Mouse (Mus musculus) thymus, postnatal 10 days (tissue): Measurements from ENCODE around the gene Pdlim4.

Experiments
- DNase-seq, 2 experiments: peaks; one replicate each; pipeline ENCODE4 v3.0.0; 2021; ENCODE audit warnings: low spot score in 2 of 2

The Pdlim4 gene

DNA sequence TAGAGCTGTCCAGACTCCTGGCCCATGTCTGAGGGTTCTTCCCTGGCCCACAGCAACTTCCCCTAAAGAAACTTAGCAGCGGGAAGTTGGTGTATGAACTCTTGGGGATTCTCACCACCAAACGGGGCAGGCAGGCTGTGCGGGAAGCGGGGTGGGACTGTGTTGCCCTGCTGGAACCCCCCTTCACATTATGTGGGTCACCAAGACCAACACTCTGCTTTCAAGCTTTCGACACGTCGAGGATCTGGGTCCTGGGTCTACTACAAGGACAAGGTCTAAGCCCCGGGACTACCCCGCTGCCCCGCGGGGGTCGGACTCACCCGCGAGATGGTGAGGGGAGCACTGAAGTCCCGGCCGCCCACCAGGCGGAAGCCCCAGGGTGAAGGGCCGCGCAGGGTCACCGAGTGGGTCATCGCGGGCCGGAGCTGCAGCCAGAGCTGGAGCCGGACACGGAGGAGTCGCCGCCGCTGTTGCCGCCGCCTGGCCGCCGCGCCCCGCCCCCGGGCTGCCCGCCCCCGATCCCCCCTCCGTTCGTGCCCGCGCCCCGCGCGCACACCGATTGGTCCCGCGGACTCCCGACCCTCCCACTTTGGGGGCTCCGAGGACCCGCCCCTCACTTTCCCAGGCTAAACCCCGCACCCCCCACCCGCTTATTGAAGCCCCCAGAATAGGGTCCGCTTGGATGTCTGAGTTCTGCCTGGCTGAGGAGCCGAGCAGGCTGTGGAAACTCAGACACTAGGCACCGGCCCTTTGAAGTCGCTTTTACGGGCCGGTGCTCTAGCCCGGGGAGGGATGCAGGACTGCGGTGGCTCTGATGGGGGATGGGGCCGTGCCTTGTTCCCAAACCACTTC, at the start of gene Pdlim4:
TSS of gene Pdlim4 (minus strand) at position 495 of the 852 bp plus-strand sequence.
- DNase-seq: no peak

GRCm38 (mm10) chr11:54117096-54117495, 48.3 kb upstream of the Pdlim4 start:
- DNase-seq: no peak

DNA sequence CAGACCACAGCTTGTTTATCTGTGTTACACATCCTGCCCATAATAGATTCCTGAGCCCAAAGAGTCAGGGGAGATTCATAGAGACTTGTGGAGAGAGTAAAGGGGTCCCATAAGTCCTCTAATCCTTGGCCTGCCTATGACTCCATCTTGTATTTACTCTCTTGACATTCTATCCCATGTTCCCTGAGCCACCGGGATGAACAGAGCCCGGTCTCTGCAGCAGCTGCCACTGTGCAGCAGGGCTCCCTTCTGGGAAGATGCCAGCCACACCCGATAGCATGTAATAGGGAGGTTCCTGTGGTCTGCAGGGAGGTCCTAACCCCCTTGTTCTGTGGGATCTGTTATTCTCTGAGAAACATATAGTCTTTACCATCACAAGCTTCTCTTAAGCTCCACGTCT, 47.6 kb upstream of the Pdlim4 start:
- DNase-seq: no peak

- DNase-seq: no peak
Observed at GRCm38 (mm10) chr11:54115911-54116310, 47.1 kb upstream of the Pdlim4 start.

DNA sequence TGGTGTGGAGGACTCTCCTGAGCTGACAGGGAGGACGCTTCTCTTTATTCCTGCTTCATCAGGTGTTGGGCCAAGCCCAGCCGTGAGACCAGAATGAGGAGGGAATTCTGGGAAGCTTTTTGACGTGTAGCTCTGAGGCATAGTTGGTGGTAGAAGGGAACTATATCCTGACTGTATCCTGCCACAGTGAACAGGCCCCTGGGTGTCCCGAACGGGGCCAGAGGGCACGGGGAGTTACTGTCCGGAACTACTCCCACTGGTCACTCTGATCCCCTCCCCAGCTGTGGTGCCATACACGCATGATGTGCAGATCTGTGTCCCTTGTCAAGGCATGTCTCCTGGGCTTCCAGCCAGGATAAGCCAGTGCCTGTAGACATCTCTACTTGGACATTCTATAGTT, 46.5 kb upstream of the Pdlim4 start:
- no peak for DNase-seq

DNA sequence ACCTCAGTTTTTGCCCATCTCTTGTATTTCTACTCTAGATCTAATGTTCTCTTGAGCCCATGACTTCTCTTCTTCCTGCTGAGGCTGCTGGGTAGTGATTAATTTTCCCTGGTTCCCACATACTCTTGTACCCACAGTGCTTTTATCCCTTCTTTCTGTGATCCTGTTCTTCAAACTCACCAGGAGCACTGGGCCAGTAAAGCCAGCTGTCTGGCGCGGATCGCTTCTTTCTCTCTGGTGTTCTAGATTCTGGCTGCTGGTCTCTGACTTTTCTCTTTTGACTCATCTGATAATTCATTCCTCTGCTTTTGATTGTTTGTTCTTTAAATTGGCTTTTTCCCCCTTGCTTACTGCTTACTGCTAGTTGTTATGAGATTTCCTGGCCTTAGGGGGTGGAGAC, 45.9 kb upstream of the Pdlim4 start:
- no peak for DNase-seq

DNA sequence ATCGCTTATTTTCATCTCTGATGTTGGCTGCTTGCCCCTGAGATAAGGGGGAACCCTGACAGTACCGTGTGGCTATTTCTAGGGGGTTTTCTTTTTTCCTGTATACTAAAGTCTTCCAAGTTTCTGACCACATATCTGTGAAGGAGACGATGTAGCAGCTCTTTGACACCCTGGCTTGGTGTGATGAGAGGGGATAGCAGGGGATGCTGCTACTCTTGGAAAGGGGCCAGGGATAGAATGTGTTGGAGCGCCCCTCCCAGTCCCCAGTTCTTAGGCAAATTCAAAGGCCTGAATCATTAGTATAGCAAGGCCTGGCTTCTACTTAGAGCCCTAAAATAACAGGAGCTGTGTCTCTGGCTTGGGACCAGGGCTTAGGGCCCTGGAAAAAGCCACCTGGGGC, 44.5 kb upstream of the Pdlim4 start:
- no peak for DNase-seq

DNA sequence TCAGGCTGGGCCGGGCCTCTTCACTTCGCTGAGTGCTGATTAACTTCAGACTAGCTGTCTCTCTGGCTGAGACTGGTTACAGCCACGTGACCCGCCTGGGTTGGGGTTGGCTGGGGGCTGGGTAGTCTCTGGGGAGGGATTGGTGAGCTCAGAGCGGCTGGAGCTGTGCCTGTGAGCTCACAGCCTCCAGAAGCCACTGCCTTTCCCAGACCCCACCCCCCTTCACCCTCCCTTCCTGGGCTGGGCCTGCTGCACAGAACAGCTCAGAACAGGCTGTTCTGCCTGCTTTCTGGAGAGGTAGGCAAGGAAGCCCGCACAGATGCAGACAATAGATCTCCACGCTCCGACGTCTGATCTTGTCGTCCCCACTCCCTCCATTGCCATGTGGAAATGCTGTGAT, 44.1 kb upstream of the Pdlim4 start:
- DNase-seq: peak; percentile 67 to 74

- DNase-seq: no peak
Observed at GRCm38 (mm10) chr11:54111976-54112741, 43.3 kb upstream of the Pdlim4 start.

GRCm38 (mm10) chr11:54111291-54111690, 42.5 kb upstream of the Pdlim4 start:
- no peak for DNase-seq

DNA sequence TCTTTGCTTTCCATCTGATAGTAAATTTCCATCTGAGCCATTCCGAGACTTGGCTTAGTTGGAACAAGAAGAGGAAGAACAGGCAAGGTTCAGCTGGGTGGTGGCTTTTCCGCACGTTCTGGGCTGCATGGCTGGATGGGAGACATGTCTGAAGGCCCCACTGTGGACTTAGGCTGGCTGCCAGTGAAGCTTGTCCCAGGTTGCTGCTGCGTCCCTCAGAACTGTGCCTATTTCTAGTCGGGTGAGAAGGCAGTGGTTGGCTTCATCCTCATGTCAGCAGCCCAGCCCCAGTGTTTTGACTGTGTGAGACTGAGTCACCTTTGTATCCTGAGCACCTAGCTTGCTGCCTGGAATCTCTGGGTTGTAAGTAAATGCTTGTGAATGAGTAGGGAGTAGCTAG, 40.1 kb upstream of the Pdlim4 start:
- no peak for DNase-seq

GRCm38 (mm10) chr11:54108131-54108530, 39.3 kb upstream of the Pdlim4 start:
- DNase-seq: no peak

DNA sequence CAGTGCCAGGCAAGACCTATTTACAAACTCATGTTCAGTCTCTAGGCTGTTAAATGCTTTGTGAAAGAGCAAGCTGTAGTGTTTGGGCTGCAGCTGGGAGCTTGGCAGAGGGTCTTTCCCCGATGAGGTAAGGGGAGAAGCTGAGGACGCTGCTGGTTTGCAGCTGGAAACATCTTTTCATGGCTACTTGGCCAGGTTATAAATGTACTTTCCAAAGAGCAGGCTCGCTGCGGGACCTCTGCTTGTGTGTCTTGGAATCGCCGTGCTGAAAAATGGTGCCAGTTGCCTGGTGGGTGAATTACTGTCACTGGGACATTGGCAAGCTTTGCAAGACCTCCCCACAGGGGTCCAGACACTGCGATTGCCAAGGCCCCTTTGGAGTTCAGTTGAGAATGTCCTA, 38.4 kb upstream of the Pdlim4 start:
- DNase-seq: no peak

DNA sequence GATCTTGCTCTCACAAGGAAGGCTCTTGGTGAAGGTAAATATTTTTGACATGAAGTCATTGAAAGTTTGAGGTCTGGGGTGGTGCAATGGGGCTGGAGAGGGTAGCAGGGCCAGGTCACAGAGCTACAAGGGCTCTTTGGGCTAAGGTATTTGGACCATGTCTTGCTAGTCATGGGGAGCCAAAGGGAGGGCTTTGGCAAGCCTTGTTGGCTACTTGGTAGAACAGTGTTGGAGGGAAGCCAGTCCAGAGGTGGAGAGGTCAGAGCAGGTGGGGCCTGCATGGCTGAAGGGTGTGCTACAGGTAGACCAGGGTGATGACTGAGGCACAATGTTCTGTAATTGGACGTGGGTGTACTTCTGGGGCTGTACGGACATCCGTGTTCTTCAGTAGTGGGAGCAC, 37.9 kb upstream of the Pdlim4 start:
- DNase-seq: no peak

- peak in 1 of 2 experiments; percentile 37 for DNase-seq
Observed at GRCm38 (mm10) chr11:54105011-54105410, 36.2 kb upstream of the Pdlim4 start.

DNA sequence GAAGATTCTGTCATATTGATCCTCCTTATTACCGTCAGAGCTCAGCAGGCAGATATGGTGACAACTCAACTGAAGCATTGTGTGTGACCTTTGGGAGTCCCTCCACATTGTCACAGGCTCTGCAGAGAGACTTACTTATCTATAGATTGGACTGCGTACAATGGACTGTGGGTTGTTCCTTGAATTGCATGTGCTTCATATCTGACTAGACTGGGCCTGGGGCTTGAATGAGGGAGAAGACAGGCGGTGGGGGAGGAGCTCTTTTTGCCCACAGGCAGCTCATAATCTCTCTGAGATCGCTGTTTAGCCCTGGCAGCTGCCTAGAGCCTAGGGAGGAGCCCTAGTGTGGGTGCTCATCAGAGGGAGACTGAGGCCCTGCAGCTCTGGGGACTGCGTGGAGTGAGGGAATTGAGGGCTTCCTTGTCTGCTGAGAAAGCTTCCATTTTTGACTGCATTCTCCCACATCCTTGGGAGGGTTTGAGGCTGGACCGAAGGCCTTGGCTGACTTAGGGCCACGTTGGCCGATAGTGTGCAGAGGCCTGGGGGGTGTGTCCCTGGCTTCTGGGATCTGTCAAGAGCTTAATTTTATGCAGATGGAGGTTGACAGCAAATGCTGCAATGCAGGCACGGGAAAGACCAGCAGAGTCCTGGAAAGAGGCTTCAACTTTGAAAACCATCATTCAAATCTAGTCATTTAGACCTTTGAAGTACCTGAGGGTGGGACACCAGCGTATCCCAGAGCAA, 34.1 kb upstream of the Pdlim4 start:
- no peak for DNase-seq

GRCm38 (mm10) chr11:54101701-54102100, 32.9 kb upstream of the Pdlim4 start:
- DNase-seq: no peak

DNA sequence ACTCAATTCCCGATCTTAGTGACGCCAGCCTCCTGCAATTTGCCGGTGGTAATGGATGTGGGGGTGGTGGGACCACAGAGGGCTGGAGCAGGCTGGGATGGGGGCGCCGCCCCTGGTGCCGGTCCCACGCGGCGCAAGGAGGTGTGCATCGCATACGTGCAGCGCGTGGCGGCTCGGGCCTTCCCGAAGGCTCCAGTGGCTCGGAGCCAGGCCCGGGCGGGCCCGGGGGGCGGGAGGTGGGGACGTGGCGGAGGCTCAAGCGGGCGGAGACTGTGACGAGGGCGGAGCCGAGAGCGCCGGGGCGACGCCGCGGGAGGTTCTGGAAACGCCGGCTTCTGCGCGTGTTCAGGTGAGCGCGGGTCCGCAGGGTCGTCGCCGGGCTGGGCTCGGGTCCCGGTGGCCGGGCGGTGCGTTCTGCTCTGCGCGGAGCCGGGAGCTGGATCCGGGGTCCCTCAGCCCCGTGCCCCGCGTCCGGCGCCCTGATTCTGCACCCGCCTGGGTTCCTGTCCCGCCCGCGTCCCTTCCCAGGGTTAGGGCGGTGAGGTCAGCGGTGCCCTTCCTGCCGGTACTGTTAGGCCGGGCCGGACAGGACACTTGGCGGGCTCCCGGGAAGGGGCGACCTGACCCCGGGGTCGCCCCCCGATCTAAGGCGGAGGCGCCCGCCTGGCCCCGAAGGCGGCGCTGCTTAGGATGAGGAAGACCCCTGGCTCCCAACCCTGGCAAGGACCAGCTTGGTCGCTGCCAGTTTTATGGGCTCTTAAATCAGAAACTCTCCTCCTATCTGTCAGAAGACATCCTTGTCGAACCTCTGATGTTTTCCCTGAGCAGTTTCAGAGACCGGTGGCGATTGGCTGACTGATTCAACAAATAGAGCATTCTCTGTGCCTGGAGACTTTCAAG, 32.1 kb upstream of the Pdlim4 start:
- DNase-seq: peak in 1 of 2 experiments; percentile 52

GRCm38 (mm10) chr11:54100045-54100691, 31.4 kb upstream of the Pdlim4 start, which contains the start of gene P4ha2:
TSS of gene P4ha2 (plus strand) at chr11:54100095.
- no peak for DNase-seq

- DNase-seq: peak in 1 of 2 experiments; percentile 40
Observed at GRCm38 (mm10) chr11:54093000-54093399, 24.2 kb upstream of the Pdlim4 start.

- no peak for DNase-seq
Observed at GRCm38 (mm10) chr11:54092188-54092587, 23.4 kb upstream of the Pdlim4 start.
